Mouse (Mus musculus): Measurements from ENCODE around the gene Ripply3. TPM values are rescaled to one million over a fixed set of nuclear protein-coding genes. Genes with fewer than 3 reads are reported as not detected.
"Not testable (repeated sequence)": the region's sequence is repeated elsewhere in the genome, so short reads cannot be mapped to it uniquely, and the experiment has no call there.

The Ripply3 gene
- polyA plus RNA-seq, 1 experiment from 2014 or later, result 5.0 TPM

DNA sequence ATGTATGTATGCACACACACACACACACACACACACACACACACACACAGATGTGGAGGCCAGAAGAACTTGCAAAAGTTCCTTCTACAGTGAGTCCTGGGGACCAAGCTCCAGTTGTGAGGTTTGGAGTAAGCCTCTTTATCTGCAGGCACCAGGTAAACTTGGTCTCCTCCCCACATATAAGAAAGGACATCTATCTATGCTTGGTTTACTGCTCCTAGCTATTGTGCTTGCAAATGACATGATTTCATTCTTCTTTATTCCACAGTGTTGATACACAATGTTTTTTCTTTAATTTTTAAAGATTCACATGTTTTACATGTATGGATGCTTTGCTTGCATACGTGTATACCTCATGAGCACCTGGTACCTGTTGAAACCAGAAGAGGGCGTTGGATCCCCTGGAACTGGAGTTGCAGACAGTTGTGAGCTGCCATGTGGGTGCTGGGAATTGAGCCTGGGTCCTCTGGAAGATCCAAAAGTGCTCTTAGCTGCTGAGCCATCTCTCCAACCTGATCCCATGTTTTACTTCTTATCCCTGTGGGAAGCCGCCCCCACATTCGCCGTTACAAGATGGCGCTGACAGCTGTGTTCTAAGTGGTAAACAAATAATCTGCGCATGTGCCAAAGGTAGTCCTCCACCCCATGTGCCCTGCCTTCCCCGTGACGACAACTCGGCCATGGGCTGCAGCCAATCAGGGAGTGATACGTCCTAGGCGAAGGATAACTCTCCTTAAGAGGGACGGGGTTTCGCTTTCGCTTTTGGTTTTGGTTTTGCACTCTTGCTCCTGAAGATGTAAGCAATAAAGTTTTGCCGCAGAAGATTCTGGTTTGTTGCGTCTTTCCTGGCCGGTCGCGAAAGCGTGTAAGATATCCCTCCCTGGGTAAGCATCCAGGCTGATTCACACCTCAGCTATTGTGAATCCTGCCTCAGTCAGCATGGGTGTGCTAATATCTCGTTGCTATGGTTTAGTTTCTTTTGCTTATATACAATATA is 11.2 kb downstream of the Ripply3 start:
- not testable (repeated sequence) for H3K4me1 ChIP-seq; ATAC-seq (ENCODE audit: extremely low read depth, insufficient number of reproducible peaks, low FRiP score, low TSS enrichment); H3K4me3 ChIP-seq; H3K9ac ChIP-seq; H3K4me2 ChIP-seq; H3K27ac ChIP-seq (replicated peaks); H3K36me3 ChIP-seq; H3K27me3 ChIP-seq (replicated peaks); H3K9me3 ChIP-seq
- 87% methylated on average over 20 of the region's 22 CpGs for WGBS

GRCm38 (mm10) chr16:94345733-94346132 is 17.5 kb downstream of the Ripply3 start:
- H3K27me3 ChIP-seq (replicated peaks), result no peaks in the 10 kb centered on the region
- WGBS, result 83% methylated on average over 1 of the region's 1 CpGs
- H3K27ac ChIP-seq (replicated peaks), result no peak overlapping the region

DNA sequence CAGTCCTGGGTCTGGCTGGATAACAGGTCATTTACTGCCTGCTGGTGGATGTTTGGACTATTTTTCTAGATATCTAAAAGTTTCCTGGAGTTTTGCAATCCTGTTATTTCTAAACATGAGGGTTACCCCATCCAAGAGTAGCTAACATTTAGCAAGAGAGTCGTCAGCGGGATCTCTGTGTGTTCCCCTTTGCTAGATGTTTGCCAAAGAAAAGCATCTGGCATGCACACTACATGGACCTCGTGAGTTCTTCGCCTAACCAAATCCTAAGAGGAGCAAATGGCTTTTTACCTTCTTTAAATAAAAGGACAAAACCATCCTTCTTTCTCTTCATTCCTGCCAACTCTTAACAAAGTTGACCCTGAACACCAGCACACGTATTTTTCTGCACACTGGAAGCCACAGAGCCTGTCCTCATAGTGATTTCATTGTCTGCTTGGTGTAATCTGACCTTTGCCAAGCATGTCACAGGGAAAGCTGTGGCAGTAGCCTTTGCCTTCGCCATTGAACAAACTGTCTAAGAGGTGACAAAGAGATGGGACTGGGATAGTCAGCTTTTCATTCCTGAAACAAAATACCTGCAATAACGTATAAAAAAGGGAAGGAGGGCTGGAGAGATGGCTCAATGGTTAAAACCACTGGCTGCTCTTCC is 19.0 kb downstream of the Ripply3 start:
- Histone ChIP-seq H3K27me3 (replicated peaks) (no peaks in the 10 kb centered on the region), H3K4me3 (no peak overlapping the region), H3K9ac (no peak overlapping the region), H3K27ac (replicated peaks) (no peak overlapping the region), H3K9me3 (no peaks in the 10 kb centered on the region), H3K4me1 (0 out of 2 replicates have a peak, but pooled peaks cover 5% of the 10 kb centered on the region), H3K36me3 (no peaks in the 10 kb centered on the region), H3K4me2 (no peak overlapping the region)
- ATAC-seq (ENCODE audit: extremely low read depth, insufficient number of reproducible peaks, low FRiP score, low TSS enrichment), result no peak
- WGBS, result 70% methylated on average over 7 of the region's 7 CpGs

More at GRCm38 (mm10) chr16:94345733-94346132, 17.5 kb downstream of the Ripply3 start:
- H3K4me1 ChIP-seq, result 0 out of 2 replicates have a peak, but pooled peaks cover 5% of the 10 kb centered on the region
- H3K36me3 ChIP-seq, result no peaks in the 10 kb centered on the region
- no peak overlapping the region for H3K9ac ChIP-seq
- H3K4me3 ChIP-seq, result no peak overlapping the region
- H3K9me3 ChIP-seq, result no peaks in the 10 kb centered on the region
- ATAC-seq (ENCODE audit: extremely low read depth, insufficient number of reproducible peaks, low FRiP score, low TSS enrichment), result no peak
- H3K4me2 ChIP-seq, result no peak overlapping the region

- Histone ChIP-seq H3K9ac (no peak overlapping the region), H3K27ac (replicated peaks) (no peak overlapping the region), H3K4me3 (no peak overlapping the region), H3K4me2 (no peak overlapping the region), H3K9me3 (no peaks in the 10 kb centered on the region), H3K36me3 (no peaks in the 10 kb centered on the region), H3K27me3 (replicated peaks) (no peaks in the 10 kb centered on the region), H3K4me1 (0 out of 2 replicates have a peak, but pooled peaks cover 5% of the 10 kb centered on the region)
- WGBS, result 81% methylated on average over 2 of the region's 2 CpGs
- ATAC-seq (ENCODE audit: extremely low read depth, insufficient number of reproducible peaks, low FRiP score, low TSS enrichment), result no peak
Measured at GRCm38 (mm10) chr16:94348779-94349178, 20.6 kb downstream of the Ripply3 start.

GRCm38 (mm10) chr16:94349588-94350286 is 21.5 kb downstream of the Ripply3 start:
- H3K27ac ChIP-seq (replicated peaks), result no peak overlapping the region
- 55% methylated on average over 11 of the region's 11 CpGs for WGBS
- H3K4me1 ChIP-seq, result peaks cover 11% of the 10 kb centered on the region; the same call in 1 of the 2 replicates
- ATAC-seq (ENCODE audit: extremely low read depth, insufficient number of reproducible peaks, low FRiP score, low TSS enrichment), result no peak
- H3K4me3 ChIP-seq, result no peak overlapping the region
- no peaks in the 10 kb centered on the region for H3K36me3 ChIP-seq
- H3K9ac ChIP-seq, result no peak overlapping the region
- no peak overlapping the region for H3K4me2 ChIP-seq
- no peaks in the 10 kb centered on the region for H3K27me3 ChIP-seq (replicated peaks)
- no peaks in the 10 kb centered on the region for H3K9me3 ChIP-seq

- Histone ChIP-seq H3K9ac (no peak overlapping the region), H3K4me3 (no peak overlapping the region), H3K4me1 (peaks cover 14% of the 10 kb centered on the region; the same call in 1 of the 2 replicates), H3K27me3 (replicated peaks) (no peaks in the 10 kb centered on the region), H3K36me3 (no peaks in the 10 kb centered on the region), H3K27ac (replicated peaks) (no peak overlapping the region), H3K9me3 (no peaks in the 10 kb centered on the region), H3K4me2 (no peak overlapping the region)
- no peak for ATAC-seq (ENCODE audit: extremely low read depth, insufficient number of reproducible peaks, low FRiP score, low TSS enrichment)
- 69% methylated on average over 10 of the region's 10 CpGs for WGBS
Measured at GRCm38 (mm10) chr16:94350287-94350677, 22.1 kb downstream of the Ripply3 start.

- peak overlapping the region; percentile 1; the same call in 1 of the 2 replicates for H3K4me2 ChIP-seq
- no peak for ATAC-seq (ENCODE audit: extremely low read depth, insufficient number of reproducible peaks, low FRiP score, low TSS enrichment)
Measured at GRCm38 (mm10) chr16:94354450-94354849, 26.2 kb downstream of the Ripply3 start.

DNA sequence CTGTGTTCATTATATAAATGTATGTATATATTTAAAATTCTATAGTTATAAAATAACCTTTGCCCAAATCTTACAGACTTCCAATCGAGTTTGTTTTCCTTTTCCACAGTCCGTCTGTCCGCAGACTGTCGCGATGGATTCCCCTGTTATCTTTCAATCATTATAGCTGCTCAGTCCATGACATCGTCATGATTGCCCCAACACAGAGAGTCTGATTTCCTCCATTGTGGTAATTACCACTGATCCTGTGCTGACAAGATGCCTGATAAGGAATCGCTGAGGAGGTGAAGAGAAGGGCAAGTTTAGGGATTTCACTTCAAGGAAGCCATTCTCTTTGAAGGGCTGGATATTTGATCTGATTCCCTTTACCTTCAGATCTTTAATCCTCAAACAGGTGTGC is 27.8 kb downstream of the Ripply3 start:
- Histone ChIP-seq H3K4me3 (no peak overlapping the region), H3K9me3 (no peaks in the 10 kb centered on the region), H3K4me1 (peaks cover 8% of the 10 kb centered on the region; the same call in 1 of the 2 replicates), H3K9ac (no peak overlapping the region), H3K36me3 (no peaks in the 10 kb centered on the region), H3K4me2 (no peak overlapping the region), H3K27ac (replicated peaks) (no peak overlapping the region), H3K27me3 (replicated peaks) (no peaks in the 10 kb centered on the region)
- 42% methylated on average over 7 of the region's 7 CpGs for whole genome bisulfite sequencing
- ATAC-seq (ENCODE audit: extremely low read depth, insufficient number of reproducible peaks, low FRiP score, low TSS enrichment), result no peak

More at GRCm38 (mm10) chr16:94354450-94354849, 26.2 kb downstream of the Ripply3 start:
- Histone ChIP-seq H3K36me3 (no peaks in the 10 kb centered on the region), H3K4me3 (no peak overlapping the region), H3K27ac (replicated peaks) (0 out of 2 replicates have a peak overlapping the region, but pooled peaks have one; percentile 16), H3K4me1 (peaks cover 14% of the 10 kb centered on the region; the same call in 1 of the 2 replicates), H3K9ac (no peak overlapping the region), H3K27me3 (replicated peaks) (no peaks in the 10 kb centered on the region), H3K9me3 (no peaks in the 10 kb centered on the region)
- 32% methylated on average over 9 of the region's 9 CpGs for WGBS

DNA sequence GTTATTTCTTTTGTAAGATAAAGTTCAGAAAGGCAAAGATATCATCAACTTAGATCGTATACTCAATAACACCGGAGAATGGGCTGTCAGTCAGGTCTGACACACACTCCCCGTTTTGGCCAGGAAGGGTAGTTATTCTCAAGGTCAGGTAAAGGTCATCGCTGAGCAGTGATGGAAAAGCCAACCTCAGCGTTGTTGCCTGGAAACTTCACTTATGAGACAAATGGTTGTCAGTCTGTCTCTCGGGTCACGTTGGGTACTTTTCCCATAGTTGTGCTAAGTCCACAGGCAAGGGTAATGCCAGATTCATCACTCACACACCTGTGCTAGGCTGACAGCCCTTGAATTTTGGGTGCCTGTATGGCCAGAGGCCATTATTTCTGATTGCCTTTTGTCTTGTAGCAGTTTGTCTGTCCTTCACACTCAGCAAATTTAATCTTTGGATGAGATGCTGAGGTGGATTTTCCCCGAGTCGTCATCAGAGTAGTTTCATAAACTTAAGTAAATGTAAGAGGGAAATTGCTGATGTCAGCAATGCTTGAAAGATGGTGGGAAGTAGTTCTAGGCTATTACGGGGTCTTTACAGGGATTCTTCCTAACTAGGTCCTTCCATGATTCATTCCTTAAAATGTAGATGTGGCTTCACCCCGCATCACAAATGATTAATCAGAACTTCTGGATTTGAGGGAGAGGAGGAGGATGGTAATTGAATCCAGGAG is 28.7 kb downstream of the Ripply3 start:
- H3K4me1 ChIP-seq, result peaks cover 11% of the 10 kb centered on the region

DNA sequence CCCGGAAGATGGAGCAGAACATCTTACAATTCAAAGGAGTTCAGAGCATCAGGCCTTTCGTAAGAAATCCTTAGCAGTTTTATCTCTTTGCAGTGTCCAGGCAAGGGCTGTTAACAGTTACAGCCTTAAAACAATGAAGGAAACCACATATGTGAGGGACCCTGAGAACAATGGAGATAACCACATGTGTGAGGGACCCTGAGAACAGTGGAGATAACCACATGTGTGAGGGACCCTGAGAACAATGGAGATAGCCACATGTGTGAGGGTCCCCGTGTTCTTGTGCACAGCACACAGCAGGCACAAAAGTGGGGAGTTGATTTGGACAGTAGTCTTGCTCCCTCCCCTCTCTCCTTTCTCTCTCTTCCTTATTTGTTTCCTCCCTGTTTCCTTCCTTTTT is 29.9 kb downstream of the Ripply3 start:
- H3K9me3 ChIP-seq, result no peaks in the 10 kb centered on the region
- no peak overlapping the region for H3K9ac ChIP-seq
- H3K4me3 ChIP-seq, result no peak overlapping the region
- H3K4me2 ChIP-seq, result no peak overlapping the region
- WGBS, result 72% methylated on average over 3 of the region's 3 CpGs
- no peak overlapping the region for H3K27ac ChIP-seq (replicated peaks)
- no peaks in the 10 kb centered on the region for H3K27me3 ChIP-seq (replicated peaks)
- peaks cover 18% of the 10 kb centered on the region for H3K4me1 ChIP-seq
- H3K36me3 ChIP-seq, result no peaks in the 10 kb centered on the region
- ATAC-seq (ENCODE audit: extremely low read depth, insufficient number of reproducible peaks, low FRiP score, low TSS enrichment), result no peak

More for the DNA sequence above, 28.7 kb downstream of the Ripply3 start:
- Histone ChIP-seq H3K27ac (replicated peaks) (no peak overlapping the region), H3K36me3 (no peaks in the 10 kb centered on the region), H3K27me3 (replicated peaks) (no peaks in the 10 kb centered on the region), H3K9me3 (no peaks in the 10 kb centered on the region), H3K4me3 (no peak overlapping the region), H3K4me2 (no peak overlapping the region), H3K9ac (no peak overlapping the region)
- WGBS, result 64% methylated on average over 11 of the region's 11 CpGs
- ATAC-seq (ENCODE audit: extremely low read depth, insufficient number of reproducible peaks, low FRiP score, low TSS enrichment), result no peak

Data from heart, embryonic 13.5 days (tissue).